In the genomic region with DNA sequence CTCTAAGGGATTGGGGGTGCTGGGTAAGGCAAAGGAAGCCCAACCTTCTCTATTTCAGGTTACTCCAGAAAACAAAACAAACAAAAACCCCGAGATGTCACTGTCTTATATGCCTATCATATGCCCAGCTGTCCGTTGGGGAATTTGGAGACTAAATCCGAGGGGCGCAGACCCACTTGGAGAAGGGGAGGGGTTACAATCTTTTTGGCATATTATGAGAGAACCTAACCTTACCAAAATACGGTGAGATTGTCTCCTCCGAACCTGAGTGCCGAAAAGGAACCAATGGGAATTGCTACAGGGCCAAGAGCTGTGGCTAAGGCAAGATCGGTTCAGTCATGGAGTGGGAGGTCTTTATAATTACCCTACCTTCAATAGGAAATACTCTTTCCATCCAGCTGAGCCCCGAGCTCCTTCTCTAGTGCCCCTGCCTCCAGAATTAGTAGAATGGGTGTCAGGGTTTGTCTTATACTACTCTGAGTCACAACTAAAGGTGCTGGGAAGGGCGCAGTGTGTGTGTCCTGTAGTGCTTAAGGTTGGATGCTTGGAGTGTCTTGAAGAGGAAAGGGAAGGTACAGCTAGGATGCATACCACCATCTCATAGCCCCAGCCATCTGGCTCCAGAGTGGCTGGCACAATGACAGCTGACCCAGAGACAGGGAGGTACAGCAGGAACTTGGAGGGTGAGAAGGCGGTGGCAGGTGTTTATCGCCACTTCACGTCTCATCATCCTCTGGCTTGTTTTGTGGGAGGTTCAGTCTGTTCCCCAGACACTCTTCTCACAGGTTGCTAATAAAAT, we compare ENCODE assay signal across 8 mouse cellular contexts. TPM values are rescaled to one million over a fixed set of nuclear protein-coding genes. Genes with fewer than 3 reads are reported as not detected.
DNase-seq lines count a peak whose midpoint lies in the region; ATAC-seq and TF ChIP-seq lines count a peak whose summit lies in the region.

No protein-coding gene starts in this region.

- no peaks in the 10 kb centered on the region for H3K9me3 ChIP-seq in forebrain, embryonic 12.5 days
- H3K9me3 ChIP-seq in lung, postnatal 0 days (ENCODE audit: low read length): no peaks in the 10 kb centered on the region

- peaks cover 18% of the 10 kb centered on the region for H3K36me3 ChIP-seq in heart, adult 2 months (ENCODE audit: control insufficient read depth, insufficient read depth, low read length)
- H3K36me3 ChIP-seq in forebrain, embryonic 12.5 days (replicated peaks): peaks cover 20% of the 10 kb centered on the region
- peaks cover 16% of the 10 kb centered on the region for H3K36me3 ChIP-seq in lung, postnatal 0 days (ENCODE audit: insufficient read depth, low read length)
- peaks cover 11% of the 10 kb centered on the region for H3K36me3 ChIP-seq in spleen, adult 2 months (ENCODE audit: control insufficient read depth, insufficient read depth, low read length)

- TF ChIP-seq POLR2A in heart, adult 2 months (IDR thresholded peaks at IDR 0.05; ENCODE audit: insufficient read depth, low read depth, low read length): no peak
- no peak for TF ChIP-seq POLR2A in spleen, adult 2 months (IDR thresholded peaks at IDR 0.05; ENCODE audit: low read depth, low read length)

- intact Hi-C loops in heart, adult 2 months (cut with DNase I): loop anchor here (2.0 to 10.0 kb wide), 2 partner anchors 93 to 401 kb away; a partner anchor contains a TSS

- 0 out of 2 replicates have a peak, but pooled peaks have one; percentile 1 for TF ChIP-seq EP300 in heart, adult 2 months (IDR thresholded peaks at IDR 0.05; ENCODE audit: insufficient read depth, low read depth, low read length)
- 0 out of 2 replicates have a peak, but pooled peaks have one; percentile 4 for TF ChIP-seq EP300 in lung, postnatal 0 days (IDR thresholded peaks at IDR 0.05)

- peak overlapping the region; percentile 96 for H3K9ac ChIP-seq in heart, adult 2 months (ENCODE audit: low read depth, low read length)
- H3K9ac ChIP-seq in forebrain, embryonic 12.5 days: peak overlapping the region; percentile 85
- H3K9ac ChIP-seq in lung, postnatal 0 days (replicated peaks; ENCODE audit: low read depth): peak overlapping the region; percentile 71

- H3K27me3 ChIP-seq in heart, adult 2 months (ENCODE audit: control insufficient read depth, insufficient read depth, low read length): no peaks in the 10 kb centered on the region
- no peaks in the 10 kb centered on the region for H3K27me3 ChIP-seq in forebrain, embryonic 12.5 days
- H3K27me3 ChIP-seq in lung, postnatal 0 days (replicated peaks; ENCODE audit: insufficient read depth, low read length): no peaks in the 10 kb centered on the region
- H3K27me3 ChIP-seq in spleen, adult 2 months (ENCODE audit: control insufficient read depth, insufficient read depth, low read length): no peaks in the 10 kb centered on the region

- H3K4me1 ChIP-seq in heart, adult 2 months (ENCODE audit: control insufficient read depth, insufficient read depth, low read length): peaks cover 7% of the 10 kb centered on the region
- peaks cover 62% of the 10 kb centered on the region for H3K4me1 ChIP-seq in forebrain, embryonic 12.5 days
- peaks cover 17% of the 10 kb centered on the region; the same call in 1 of the 2 replicates for H3K4me1 ChIP-seq in lung, postnatal 0 days (ENCODE audit: insufficient read depth, low read depth, low read length)
- H3K4me1 ChIP-seq in spleen, adult 2 months (ENCODE audit: control insufficient read depth, insufficient read depth, insufficient read length): peaks cover 10% of the 10 kb centered on the region

- peak overlapping the region; percentile 71 for H3K4me2 ChIP-seq in forebrain, embryonic 12.5 days
- H3K4me2 ChIP-seq in lung, postnatal 0 days (replicated peaks; ENCODE audit: low read depth, low read length): peak overlapping the region; percentile 86

- H3K79me2 ChIP-seq in heart, adult 2 months (replicated peaks; ENCODE audit: control insufficient read depth, insufficient read depth, low read length): 0 out of 2 replicates have a peak, but pooled peaks cover 4% of the 10 kb centered on the region

- no peak for TF ChIP-seq CTCF in heart, adult 2 months (IDR thresholded peaks at IDR 0.05)
- TF ChIP-seq CTCF in lung, postnatal 0 days (IDR thresholded peaks at IDR 0.05): no peak
- TF ChIP-seq CTCF in spleen, adult 2 months (IDR thresholded peaks at IDR 0.05; ENCODE audit: extremely low read depth, insufficient read depth, insufficient read length, insufficient replicate concordance): no peak

- DNase-seq in heart, adult 2 months: peak; percentile 41 to 48
- DNase-seq in heart, adult 8-10 months (ENCODE audit: low spot score): no peak
- peak; percentile 55 for DNase-seq in brain, adult 2 months (ENCODE audit: low read depth, low spot score)
- peak; percentile 40 for DNase-seq in kidney, adult 18-20 months
- DNase-seq in lung, postnatal 0 days (ENCODE audit: low spot score): peak; percentile 44
- no peak for DNase-seq in spleen, adult 2 months (ENCODE audit: low read depth in 1 of 2, low spot score in 2 of 2)
- DNase-seq in layer of hippocampus, adult 9-10 months (ENCODE audit: low spot score): no peak

- H3K27ac ChIP-seq in heart, adult 2 months: peak overlapping the region; percentile 91
- H3K27ac ChIP-seq in forebrain, embryonic 12.5 days: peak overlapping the region; percentile 95
- peak overlapping the region; percentile 95 for H3K27ac ChIP-seq in lung, postnatal 0 days (ENCODE audit: low read length)
- H3K27ac ChIP-seq in spleen, adult 2 months (ENCODE audit: insufficient read depth, low read length): peak overlapping the region; percentile 97

- 23% methylated on average over 13 of the region's 13 CpGs for WGBS in heart, adult 2 months
- WGBS in forebrain, embryonic 12.5 days: 28% methylated on average over 13 of the region's 13 CpGs
- WGBS in lung, postnatal 0 days: 31% methylated on average over 13 of the region's 13 CpGs
- WGBS in spleen, adult 2 months: 12% methylated on average over 13 of the region's 13 CpGs

- peak overlapping the region; percentile 81 for H3K4me3 ChIP-seq in heart, adult 2 months
- H3K4me3 ChIP-seq in forebrain, embryonic 12.5 days (replicated peaks): peak overlapping the region; percentile 86
- H3K4me3 ChIP-seq in lung, postnatal 0 days (ENCODE audit: low read depth, low read length): peak overlapping the region; percentile 90
- H3K4me3 ChIP-seq in spleen, adult 2 months (ENCODE audit: extremely low read depth, insufficient read depth, insufficient read length): peak overlapping the region; percentile 97

- ATAC-seq in forebrain, embryonic 12.5 days (ENCODE audit: low FRiP score): no peak
- ATAC-seq in lung, postnatal 0 days: no peak

RNA-seq across cellular contexts. Expression of a gene that starts 2.3 kb away (rescaled TPM):
- total RNA-seq in heart, adult 2 months (2021): 10 to 100 TPM; 18.4 to 22.4 TPM
- 15.5 and 23.7 TPM in 2 replicates for polyA plus RNA-seq in heart, adult 2 months (2012; rRNA removed)
- total RNA-seq in heart, adult 8-10 months (2022): 10 to 100 TPM; 21.3 to 22.8 (median 22.1) TPM
- polyA plus RNA-seq in forebrain, embryonic 12.5 days (2016; fragmentation: Nextera tagmentation; extraction: Ambion mirVana): 14.0 and 14.6 TPM in 2 replicates
- polyA plus RNA-seq in lung, postnatal 0 days (2015; fragmentation: Nextera tagmentation; extraction: Ambion mirVana): 11.2 and 11.4 TPM in 2 replicates
- 39.0 and 43.3 TPM in 2 replicates for polyA plus RNA-seq in spleen, adult 2 months (2012; rRNA removed)

RNA-seq across cellular contexts. Expression of a gene that starts 10.6 kb away (rescaled TPM):
- total RNA-seq in heart, adult 2 months (2021): 1,000 to 10,000 TPM; 7,689 to 9,158 TPM
- polyA plus RNA-seq in heart, adult 2 months (2012; rRNA removed): 8,017 and 9,446 TPM in 2 replicates
- total RNA-seq in heart, adult 8-10 months (2022): 1,000 to 10,000 TPM; 7,887 to 9,725 (median 8,934) TPM
- 2,091 and 2,135 TPM in 2 replicates for polyA plus RNA-seq in forebrain, embryonic 12.5 days (2016; fragmentation: Nextera tagmentation; extraction: Ambion mirVana)
- 1,155 and 1,171 TPM in 2 replicates for polyA plus RNA-seq in lung, postnatal 0 days (2015; fragmentation: Nextera tagmentation; extraction: Ambion mirVana)
- 803 and 1,529 TPM in 2 replicates for polyA plus RNA-seq in spleen, adult 2 months (2012; rRNA removed)

RNA-seq across cellular contexts. Expression of a gene that starts 34.9 kb away (rescaled TPM):
- 10 to 100 TPM; 96.0 to 97.3 TPM for total RNA-seq in heart, adult 2 months (2021)
- polyA plus RNA-seq in heart, adult 2 months (2012; rRNA removed): 16.3 and 19.2 TPM in 2 replicates
- 100 to 1,000 TPM in 1 of 4 experiments, 10 to 100 TPM in 3; 77.8 to 104 (median 91.6) TPM for total RNA-seq in heart, adult 8-10 months (2022)
- 611 and 642 TPM in 2 replicates for polyA plus RNA-seq in forebrain, embryonic 12.5 days (2016; fragmentation: Nextera tagmentation; extraction: Ambion mirVana)
- polyA plus RNA-seq in lung, postnatal 0 days (2015; fragmentation: Nextera tagmentation; extraction: Ambion mirVana): 239 and 259 TPM in 2 replicates
- polyA plus RNA-seq in spleen, adult 2 months (2012; rRNA removed): 20.2 and 59.3 TPM in 2 replicates

RNA-seq across cellular contexts. Expression of a gene that starts 58.3 kb away (rescaled TPM):
- total RNA-seq in heart, adult 2 months (2021): 100 to 1,000 TPM; 436 to 544 TPM
- 204 and 212 TPM in 2 replicates for polyA plus RNA-seq in heart, adult 2 months (2012; rRNA removed)
- total RNA-seq in heart, adult 8-10 months (2022): 100 to 1,000 TPM; 503 to 580 (median 537) TPM
- 758 and 799 TPM in 2 replicates for polyA plus RNA-seq in forebrain, embryonic 12.5 days (2016; fragmentation: Nextera tagmentation; extraction: Ambion mirVana)
- 445 and 456 TPM in 2 replicates for polyA plus RNA-seq in lung, postnatal 0 days (2015; fragmentation: Nextera tagmentation; extraction: Ambion mirVana)
- 124 and 171 TPM in 2 replicates for polyA plus RNA-seq in spleen, adult 2 months (2012; rRNA removed)

Comparison
In these comparisons a context has a peak if more than half of its experiments do, and no peak if none do; other contexts are left out.
1. DNase-seq: peak in heart, adult 2 months (2 of 2), brain, adult 2 months (single experiment), kidney, adult 18-20 months (single experiment) and lung, postnatal 0 days (single experiment); none in heart, adult 8-10 months (single experiment), spleen, adult 2 months (0 of 2) and layer of hippocampus, adult 9-10 months (single experiment).
2. Peak in every context shown above with its lines, with median percentiles within 50 percentile points of each other: H3K27ac ChIP-seq, H3K4me3 ChIP-seq and H3K9ac ChIP-seq.